Comparison of ENCODE assay signal across 26 mouse cellular contexts in genomic region chr6:31289234-31289486, GRCm38 (mm10).
DNase-seq lines count a peak whose midpoint lies in the region; ATAC-seq and TF ChIP-seq lines count a peak whose summit lies in the region.
"Had no signal": no experiment of that assay in that cellular context is flagged by ENCODE, and none has a peak within 500 bp of the region (broad histone marks: within the 10 kb centered on the region; RNA-seq: fewer than 3 reads in every experiment).

No protein-coding gene starts in this region.

- no peaks in the 10 kb centered on the region for H3K9me3 ChIP-seq in heart, embryonic 10.5 days
- H3K9me3 ChIP-seq: forebrain, embryonic 13.5 days; intestine, embryonic 15.5 days; midbrain, embryonic 12.5 days; neural tube, embryonic 13.5 days had no signal

- ATAC-seq in cerebellum, adult (ENCODE audit: insufficient number of reproducible peaks, low FRiP score, low TSS enrichment) = peak; percentile 31
- ATAC-seq: activated CD4-positive, CD25-positive, alpha-beta regulatory T cell, adult 4 months; forebrain, embryonic 13.5 days; hindbrain, postnatal 0 days; intestine, embryonic 15.5 days had no signal

- H3K4me3 ChIP-seq in heart, embryonic 10.5 days = no peak overlapping the region
- H3K4me3 ChIP-seq in layer of hippocampus, adult 2 months = no peak overlapping the region; the same call in 1 of the 2 replicates
- no peak overlapping the region for H3K4me3 ChIP-seq in spleen, adult 2 months (ENCODE audit: extremely low read depth, insufficient read depth, insufficient read length)
- H3K4me3 ChIP-seq: forebrain, embryonic 13.5 days; intestine, embryonic 15.5 days; midbrain, embryonic 12.5 days; neural tube, embryonic 13.5 days had no signal

- peaks cover 23% of the 10 kb centered on the region for H3K4me1 ChIP-seq in heart, embryonic 10.5 days
- H3K4me1 ChIP-seq in spleen, adult 2 months (ENCODE audit: control insufficient read depth, insufficient read depth, insufficient read length) = peaks cover 3% of the 10 kb centered on the region; the same call in 1 of the 2 replicates

- H3K27ac ChIP-seq in heart, embryonic 10.5 days = peak overlapping the region; percentile 2; the same call in 1 of the 2 replicates
- peak overlapping the region; percentile 96 for H3K27ac ChIP-seq in layer of hippocampus, adult 2 months
- H3K27ac ChIP-seq in spleen, adult 2 months (ENCODE audit: insufficient read depth, low read length) = peak overlapping the region; percentile 39; the same call in 1 of the 2 replicates
- H3K27ac ChIP-seq: forebrain, embryonic 13.5 days; intestine, embryonic 15.5 days; liver, embryonic 14.5 days; macrophage; midbrain, embryonic 12.5 days; neural tube, embryonic 13.5 days; stomach, postnatal 0 days had no signal

- TF ChIP-seq CTCF in layer of hippocampus, adult 2 months (conservative IDR thresholded peaks at IDR 0.05) = no peak
- no peak for TF ChIP-seq CTCF in spleen, adult 2 months (IDR thresholded peaks at IDR 0.05; ENCODE audit: extremely low read depth, insufficient read depth, insufficient read length, insufficient replicate concordance)

- H3K27me3 ChIP-seq in heart, embryonic 10.5 days (ENCODE audit: insufficient read depth, poor library complexity, severe bottlenecking) = peaks cover 4% of the 10 kb centered on the region; the same call in 1 of the 2 replicates
- H3K27me3 ChIP-seq in spleen, adult 2 months (ENCODE audit: control insufficient read depth, insufficient read depth, low read length) = no peaks in the 10 kb centered on the region
- H3K27me3 ChIP-seq: CH12.LX; forebrain, embryonic 13.5 days; intestine, embryonic 15.5 days; midbrain, embryonic 12.5 days; neural tube, embryonic 13.5 days had no signal

- no peak for DNase-seq in cerebellum, adult 8-10 months
- no peak for DNase-seq in heart, embryonic 10.5 days (ENCODE audit: low spot score)
- no peak for DNase-seq in heart, postnatal 4 days
- DNase-seq in layer of hippocampus, adult 2 months (ENCODE audit: low spot score in 2 of 2) = no peak
- DNase-seq in layer of hippocampus, postnatal 25 days (ENCODE audit: extremely low spot score in 1 of 2, low spot score in 1 of 2) = no peak
- DNase-seq in spleen, adult 2 months (ENCODE audit: low read depth in 1 of 2, low spot score in 2 of 2) = no peak
- DNase-seq in spleen, postnatal 4 days (ENCODE audit: low spot score in 2 of 2) = no peak
- DNase-seq: gastrocnemius, postnatal 36 days; liver; lung, adult 2 months; lung, postnatal 10 days; retina, postnatal 1 day; right cerebral cortex, postnatal 14 days; thymus, adult 18-20 months; thymus, postnatal 25 days had no signal

- H3K36me3 ChIP-seq in heart, embryonic 10.5 days = no peaks in the 10 kb centered on the region
- H3K36me3 ChIP-seq in spleen, adult 2 months (ENCODE audit: control insufficient read depth, insufficient read depth, low read length) = no peaks in the 10 kb centered on the region
- H3K36me3 ChIP-seq: intestine, embryonic 15.5 days; midbrain, embryonic 12.5 days; neural tube, embryonic 13.5 days had no signal

- 74% methylated on average over 4 of the region's 4 CpGs for WGBS in heart, embryonic 10.5 days
- WGBS in spleen, adult 2 months = 96% methylated on average over 4 of the region's 4 CpGs

- TF ChIP-seq POLR2A in spleen, adult 2 months (IDR thresholded peaks at IDR 0.05; ENCODE audit: low read depth, low read length) = no peak

Comparison
In these comparisons a context has a peak if more than half of its experiments do, and no peak if none do; other contexts are left out.
1. H3K27ac ChIP-seq: peak in every context shown above with its lines; median percentile 96 in layer of hippocampus, adult 2 months; 39 in spleen, adult 2 months; 2 in heart, embryonic 10.5 days.